Mouse (Mus musculus) T-helper 17 cell (primary cell): ENCODE results near the gene Ptprcap.

Experiments
- in situ Hi-C, 2 experiments: fragments of 300-600 bp; cut with MboI, MseI; formaldehyde crosslinking; loops; 1 replicate in 1 of 2; 2 replicates in 1 of 2; pipeline ENCODE4 v1.15.1; 2025; ENCODE audit warnings: high pct_unique_total_duplicates in 2 of 2

Gene Ptprcap

DNA sequence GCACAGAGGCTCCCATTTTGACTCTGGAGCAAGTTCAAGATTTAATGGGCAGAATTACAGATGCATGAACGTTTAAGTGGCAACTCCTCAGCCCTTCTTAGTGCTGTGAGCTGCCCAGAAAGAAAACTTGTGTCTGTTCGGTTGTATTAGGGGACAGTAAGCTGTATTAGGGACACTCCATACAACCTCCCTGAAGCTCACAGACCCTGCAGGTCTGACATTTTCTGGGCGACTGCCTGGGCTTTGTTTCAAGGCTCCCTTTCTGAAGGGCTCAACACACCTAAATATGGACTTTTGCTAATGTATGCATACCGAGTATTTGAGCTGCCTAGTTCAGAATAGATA lies 10.1 kb downstream of the Ptprcap start:
- in situ Hi-C loops: no loop called here

DNA sequence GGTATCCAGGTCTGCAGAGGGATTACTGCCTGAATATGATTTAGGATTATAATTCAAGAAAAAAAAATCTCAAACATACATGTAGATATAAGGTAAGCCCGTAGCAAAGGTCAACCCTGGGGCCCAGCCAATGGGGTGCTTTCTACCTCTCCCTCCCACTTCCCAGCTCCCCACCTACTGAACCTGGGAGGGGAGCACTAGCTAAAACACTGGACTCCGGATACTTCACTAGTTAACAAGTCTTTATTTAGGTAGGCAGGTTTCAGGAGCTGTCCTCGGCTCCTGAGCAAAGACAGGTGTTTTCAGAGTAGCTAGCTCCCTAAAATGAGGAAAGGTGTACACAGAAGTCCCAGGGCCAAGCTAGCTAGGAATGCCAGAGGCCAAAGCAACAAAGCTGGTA lies 10.7 kb downstream of the Ptprcap start:
- in situ Hi-C loops: no loop called here

DNA sequence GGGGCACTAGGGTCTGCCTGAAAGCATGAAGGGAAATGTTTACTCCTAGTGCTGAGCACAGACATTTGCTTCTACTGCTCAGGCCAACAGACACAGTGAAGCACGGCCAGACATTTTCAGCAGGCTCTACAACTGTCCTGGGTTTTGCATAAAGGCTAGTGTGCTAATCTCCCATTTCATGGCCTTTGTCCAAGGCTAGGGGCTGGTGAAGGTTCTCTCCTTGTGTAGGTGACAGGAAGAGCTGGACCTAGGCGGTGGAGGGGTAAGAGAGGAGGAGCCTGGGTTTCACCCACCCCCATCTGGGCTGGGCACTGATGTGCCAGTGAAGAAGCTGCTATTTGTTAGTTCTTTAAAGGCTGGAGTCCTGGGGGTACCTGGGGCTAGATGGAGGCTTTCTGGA lies 11.3 kb downstream of the Ptprcap start:
- in situ Hi-C loops: no loop called here

DNA sequence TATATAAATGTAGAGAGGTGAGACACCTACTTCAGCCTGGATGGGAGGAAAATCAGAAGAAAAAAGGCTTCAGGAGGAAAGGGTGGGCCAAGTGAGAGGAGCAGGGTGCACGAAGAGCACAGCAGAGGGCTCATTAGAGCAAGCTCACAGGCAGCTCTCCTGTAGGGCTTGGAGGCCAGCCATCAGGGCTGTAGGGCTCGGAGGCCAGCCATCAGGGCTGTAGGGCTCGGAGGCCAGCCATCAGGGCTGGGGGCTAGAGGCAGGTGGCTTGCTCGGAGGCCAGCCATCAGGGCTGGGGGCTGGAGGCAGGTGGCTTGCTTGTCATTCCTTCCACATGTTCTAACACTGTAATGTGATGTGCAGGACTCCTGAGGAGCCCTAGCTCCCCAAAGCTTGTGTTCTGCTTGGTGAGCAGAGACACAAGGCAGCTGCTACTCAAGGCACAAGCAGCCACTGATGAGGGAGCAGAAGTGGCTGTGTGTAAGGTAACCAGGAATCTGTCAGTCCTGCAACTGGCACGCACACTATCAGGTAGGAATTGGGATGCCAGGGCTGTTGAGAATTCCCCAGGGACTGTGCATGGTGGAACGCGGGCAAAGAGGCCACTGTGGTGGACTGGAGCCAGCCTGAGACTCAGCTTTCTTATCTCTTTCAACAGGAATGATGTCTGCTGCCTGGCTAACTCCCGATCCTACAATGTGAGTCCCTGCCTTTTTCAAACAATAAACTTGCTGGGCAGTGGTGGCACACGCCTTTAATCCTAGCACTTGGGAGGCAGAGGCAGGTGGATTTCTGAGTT lies 13.5 kb downstream of the Ptprcap start:
- in situ Hi-C loops: no loop called here

DNA sequence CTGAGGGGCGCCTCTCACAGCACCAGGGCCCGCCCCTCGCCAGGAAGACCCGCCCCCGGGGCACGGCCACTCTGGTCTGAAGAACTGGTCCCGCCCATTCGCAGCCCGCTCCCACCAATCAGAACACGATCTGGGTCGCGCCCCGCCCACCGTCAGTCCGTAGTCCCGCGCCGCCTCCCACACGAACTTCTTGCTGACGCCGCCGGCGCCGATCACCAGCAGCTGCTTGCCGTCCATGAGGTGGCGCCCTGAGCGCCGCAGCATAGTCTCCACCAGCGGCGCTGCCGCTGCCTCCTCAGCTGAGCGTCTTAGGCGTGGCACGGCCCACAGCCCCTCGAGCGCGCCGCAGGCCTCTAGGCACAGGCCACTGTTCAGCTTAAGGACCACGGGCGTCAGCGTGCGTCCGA lies 16.0 kb downstream of the Ptprcap start:
- in situ Hi-C loops: no loop called here

DNA sequence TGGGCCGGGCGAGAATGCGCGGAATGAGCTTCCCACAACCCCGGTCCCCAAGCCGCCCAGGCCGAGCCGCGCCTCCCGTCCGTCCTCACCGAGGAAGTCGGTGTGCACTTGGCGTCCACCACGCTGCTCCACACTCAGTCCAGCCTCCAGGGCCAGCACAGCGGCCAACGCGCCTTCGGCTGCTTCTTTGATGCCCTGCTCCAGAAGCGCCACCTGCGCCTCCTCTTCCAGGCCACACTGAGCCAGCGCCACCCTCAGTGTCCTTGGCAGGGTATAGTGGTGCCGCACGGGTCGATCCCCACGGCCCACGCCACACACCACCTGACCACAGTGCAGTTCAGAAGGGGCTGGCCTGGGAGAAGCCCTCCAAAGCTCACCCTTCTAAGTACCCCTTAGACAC lies 16.4 kb downstream of the Ptprcap start:
- in situ Hi-C loops: no loop called here

DNA sequence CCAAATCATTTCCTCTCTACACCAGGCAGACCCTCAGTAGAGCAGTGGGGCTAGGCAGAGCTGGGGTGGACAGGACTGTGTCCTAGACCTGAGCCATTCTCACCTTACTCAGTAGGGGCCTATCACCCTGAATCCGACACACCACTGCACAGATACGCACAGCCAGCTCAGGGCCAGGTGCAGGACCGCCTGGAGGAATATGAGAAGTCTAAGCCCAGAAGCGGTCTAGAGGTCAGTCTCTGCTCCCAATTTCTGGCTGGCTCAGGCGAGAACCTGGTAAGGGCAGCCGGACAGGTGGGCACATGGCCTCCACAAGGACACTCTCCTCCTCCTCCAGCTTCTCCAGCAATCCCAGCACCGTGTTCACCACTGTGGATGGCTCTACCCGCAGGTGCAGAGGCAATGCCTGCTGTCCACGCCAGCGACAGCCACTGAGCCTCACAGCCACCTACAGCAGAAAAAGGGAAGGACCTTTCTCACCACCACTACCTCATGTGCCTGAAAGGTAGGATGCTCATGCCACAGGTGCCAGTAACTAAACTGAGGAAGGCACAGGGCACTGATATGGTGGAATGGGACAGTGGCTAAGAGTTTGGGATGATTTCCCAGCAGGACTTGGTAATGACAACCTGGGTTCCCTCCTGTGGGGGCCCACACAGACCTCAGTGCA lies 17.5 kb downstream of the Ptprcap start:
- in situ Hi-C loops: no loop called here

DNA sequence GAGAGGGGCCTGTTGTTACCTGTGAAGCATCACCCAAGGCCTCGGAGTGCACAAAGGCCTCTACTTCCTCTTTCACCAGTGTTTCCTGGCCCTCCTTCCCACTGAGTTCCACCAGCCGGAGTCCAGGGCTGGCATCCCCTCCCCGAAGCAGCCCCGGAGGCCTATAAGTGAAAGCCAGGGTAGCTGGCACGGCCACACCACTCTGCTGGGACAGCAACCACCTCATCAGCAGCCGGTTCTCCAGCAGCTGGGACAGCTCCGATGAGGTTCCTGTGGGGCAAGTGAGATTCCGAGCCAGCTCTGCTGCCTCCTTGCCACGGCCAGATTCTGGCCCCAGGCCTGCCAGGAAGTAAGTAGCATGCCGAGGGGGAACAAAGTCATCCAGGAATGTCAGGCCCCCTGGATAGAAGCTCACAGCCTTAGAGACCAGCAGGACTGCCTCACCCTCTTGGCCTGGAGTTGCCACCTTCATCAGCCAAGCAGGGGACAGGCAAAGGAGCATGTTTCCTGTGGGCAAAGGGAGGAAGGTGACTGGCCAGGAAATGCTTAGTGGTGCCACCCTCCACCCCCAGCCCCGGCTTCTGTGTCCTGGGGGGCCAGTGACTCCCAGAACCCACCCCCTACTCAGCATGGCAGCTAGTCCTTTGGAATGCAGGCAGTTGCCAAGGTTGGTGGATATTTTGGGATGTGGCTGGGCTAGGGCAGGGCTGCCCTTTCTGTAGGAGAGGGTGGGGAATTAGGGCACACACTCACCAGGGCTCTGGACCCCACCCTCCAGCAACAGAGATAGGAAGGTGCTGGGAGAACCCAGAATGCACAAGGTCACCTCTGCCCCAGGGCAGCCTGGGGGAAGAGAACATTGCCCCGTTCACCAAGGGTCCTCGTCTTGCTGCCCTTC lies 18.2 kb downstream of the Ptprcap start:
- in situ Hi-C loops: no loop called here

DNA sequence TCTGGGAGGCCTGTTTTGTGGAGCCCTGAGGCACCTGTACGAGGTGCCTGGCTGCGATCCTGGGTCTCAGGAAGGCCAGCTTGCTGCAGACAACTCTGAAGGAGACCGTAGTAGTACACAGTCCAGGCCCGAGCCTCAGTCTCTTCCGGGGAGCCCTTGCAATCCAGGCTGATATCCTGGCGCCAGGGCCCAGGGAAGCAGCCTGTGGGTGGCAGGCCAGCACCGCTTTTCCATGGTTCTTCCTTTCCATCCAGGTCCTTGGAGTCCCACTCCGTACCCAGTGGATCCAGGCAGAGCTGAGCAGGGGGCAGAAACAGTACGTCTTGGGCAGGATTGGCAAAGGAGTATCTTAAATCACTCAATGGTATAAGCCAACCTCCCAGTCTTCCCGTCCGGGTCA lies 19.5 kb downstream of the Ptprcap start:
- in situ Hi-C loops: no loop called here

DNA sequence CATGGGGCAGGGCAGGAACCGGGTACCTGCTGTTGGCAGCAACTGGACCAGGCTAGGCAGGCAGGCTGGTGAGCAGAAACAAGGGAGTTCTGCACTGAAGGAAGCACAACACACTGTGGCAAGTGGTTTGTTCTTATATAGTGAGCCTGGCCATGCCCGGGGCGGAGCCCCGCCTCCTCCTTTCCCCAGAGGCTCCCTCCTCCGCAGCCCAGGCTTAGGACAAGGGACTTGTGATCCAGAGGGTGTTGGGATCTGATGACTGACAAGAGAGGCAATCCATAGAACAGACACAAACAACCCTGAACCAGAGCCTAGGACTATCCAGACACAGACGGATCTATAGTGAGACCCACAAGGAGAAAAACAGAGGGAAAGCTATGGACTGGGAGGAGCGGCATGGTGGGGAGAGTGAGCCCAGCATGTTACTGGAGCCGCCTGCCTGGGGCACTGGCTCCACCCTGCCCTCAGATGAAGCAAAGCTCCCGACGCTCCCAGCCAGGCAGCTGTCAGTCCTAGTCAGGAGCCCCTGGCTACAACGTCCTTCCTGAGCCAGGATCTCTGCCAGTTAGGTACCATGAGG lies 22.1 kb downstream of the Ptprcap start, which contains the start of gene Carns1:
Carns1 (minus strand) TSS at position 112 of the 580 bp plus-strand sequence.
- in situ Hi-C loops: no loop called here

DNA sequence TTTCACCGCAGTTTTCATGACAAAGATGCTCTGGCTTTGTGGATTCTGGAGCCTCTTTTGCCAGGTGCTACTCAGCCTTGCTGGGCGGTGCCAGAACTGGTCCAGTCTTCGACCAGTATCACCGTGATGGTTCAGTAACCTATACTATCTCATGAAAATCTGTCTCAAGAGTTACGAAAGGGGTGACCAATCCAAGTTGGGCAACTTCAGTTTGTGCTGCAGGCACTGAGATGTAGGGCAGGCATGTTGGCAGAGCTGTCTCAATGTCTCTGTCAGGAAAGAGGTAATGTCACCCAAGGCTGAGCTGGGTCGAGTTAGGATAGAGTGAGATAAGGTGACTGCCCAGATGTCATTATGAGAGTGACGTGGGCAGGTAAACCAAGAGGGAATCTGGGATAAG lies 27.0 kb downstream of the Ptprcap start:
- in situ Hi-C loops: loop anchor here in 1 of 2 experiments (10.0 kb wide), 1 partner anchor 606 kb away; the partner anchor contains the start of gene Ppp6r3

DNA sequence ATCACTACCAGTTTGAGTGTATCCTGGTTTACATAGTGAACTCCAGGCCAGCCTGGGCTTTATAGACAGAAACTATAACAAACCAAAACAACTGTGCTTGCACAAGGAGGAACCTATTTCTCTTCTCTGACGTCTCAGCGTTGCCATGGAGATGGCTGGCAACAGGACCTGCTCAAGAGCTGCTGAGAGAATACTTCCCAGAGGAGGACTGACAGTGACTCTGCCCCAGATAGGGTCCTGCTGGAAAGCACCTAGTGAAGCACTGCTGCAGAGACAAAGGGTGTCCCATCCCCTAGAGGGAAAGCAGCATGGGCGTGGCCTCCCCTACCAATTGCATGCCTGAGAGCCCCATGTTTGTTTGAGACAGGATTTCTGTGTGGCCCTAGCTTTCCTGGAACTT lies 28.5 kb downstream of the Ptprcap start:
- in situ Hi-C loops: loop anchor here in 1 of 2 experiments (10.0 kb wide), 1 partner anchor 607 kb away; the partner anchor contains the start of gene Ppp6r3

DNA sequence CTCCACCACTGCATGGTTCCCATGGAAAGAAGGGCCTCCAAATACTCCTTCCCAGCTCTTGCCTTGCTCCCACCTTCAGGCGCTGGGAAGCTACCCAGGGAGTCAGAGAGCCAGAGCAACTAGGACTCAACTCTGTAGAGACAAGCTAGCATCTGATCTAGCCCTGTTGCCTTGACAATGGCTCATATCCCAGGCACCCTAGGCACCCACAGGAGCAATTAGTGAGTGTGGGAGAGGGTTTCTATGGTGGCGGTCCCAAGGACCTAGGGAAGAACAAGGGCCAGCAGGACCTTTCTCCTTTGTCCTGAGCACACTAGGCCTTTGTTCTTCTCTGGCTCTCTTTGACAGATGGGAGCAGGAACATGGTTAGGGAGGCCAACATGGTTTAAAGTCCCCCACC lies 30.3 kb downstream of the Ptprcap start:
- in situ Hi-C loops: loop anchor here in 1 of 2 experiments (10.0 kb wide), 1 partner anchor 609 kb away; the partner anchor contains the start of gene Ppp6r3

DNA sequence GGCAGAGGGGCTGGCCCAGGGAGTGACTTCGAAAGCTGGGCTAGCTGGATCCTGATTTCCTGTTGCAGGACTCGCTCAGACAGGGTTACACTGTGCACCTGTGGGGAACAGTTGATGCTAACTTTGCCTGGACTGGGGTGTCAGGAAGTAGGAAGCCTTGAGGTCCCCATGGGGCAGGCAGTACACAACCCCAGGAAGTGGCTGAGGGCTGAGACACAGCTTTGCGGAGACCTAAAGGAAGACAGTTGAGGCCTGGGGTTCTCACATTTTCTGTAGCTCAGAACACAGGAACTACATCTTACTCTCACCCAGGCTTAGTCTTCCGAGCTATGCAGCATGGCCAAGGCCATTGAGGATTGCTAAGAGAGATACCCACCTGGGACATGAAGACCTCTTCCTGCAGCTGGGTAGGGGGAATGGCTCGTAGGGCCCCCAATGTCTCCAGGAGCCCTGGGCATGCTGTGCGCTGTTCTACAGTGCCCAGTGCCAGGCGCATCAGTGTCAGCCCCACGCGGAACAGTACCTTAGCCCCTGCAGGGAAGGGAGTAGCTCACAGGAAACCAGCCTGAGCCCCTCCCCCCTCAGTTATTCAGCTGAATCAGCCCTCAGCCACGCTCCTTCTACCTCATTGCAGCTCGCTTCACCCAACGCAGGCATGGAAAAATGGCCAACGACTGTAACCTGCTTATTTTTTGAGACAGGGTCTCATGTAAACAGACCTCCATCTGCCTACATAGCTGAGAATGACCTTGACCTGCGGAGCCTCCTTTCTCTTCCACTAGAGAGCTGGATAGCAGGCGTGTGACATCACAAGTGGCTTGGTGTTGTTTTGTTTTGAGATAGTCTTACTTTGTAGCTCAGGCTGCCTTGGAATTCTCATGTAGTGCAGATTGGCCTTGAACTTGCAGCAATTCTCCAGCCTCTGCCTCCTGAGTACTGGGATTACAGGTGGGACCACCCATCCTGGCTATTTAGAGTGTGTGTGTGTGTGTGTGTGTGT lies 31.9 kb downstream of the Ptprcap start:
- in situ Hi-C loops: loop anchor here in 1 of 2 experiments (10.0 kb wide), 1 partner anchor 610 kb away; the partner anchor contains the start of gene Ppp6r3

DNA sequence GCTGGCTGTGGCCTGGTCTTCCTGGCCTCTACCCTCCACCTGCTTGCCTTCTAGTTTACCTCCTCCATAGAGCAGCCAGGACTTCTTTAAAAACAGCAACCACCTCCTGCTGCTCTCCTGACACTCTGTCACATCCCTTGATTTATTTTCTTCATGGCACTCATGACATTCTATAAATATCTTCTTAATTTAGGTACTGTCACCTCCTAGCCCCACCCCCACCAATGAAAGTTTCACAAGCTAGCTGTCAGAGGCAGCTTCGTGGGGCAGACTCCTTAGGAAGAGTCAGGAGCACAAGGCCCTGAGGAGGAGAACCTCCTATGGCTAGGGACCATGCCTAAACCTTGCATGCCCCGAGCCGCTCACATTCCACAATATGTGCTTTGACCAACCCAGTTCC lies 33.9 kb downstream of the Ptprcap start:
- in situ Hi-C loops: loop anchor here in 1 of 2 experiments (10.0 kb wide), 1 partner anchor 613 kb away; the partner anchor contains the start of gene Ppp6r3

DNA sequence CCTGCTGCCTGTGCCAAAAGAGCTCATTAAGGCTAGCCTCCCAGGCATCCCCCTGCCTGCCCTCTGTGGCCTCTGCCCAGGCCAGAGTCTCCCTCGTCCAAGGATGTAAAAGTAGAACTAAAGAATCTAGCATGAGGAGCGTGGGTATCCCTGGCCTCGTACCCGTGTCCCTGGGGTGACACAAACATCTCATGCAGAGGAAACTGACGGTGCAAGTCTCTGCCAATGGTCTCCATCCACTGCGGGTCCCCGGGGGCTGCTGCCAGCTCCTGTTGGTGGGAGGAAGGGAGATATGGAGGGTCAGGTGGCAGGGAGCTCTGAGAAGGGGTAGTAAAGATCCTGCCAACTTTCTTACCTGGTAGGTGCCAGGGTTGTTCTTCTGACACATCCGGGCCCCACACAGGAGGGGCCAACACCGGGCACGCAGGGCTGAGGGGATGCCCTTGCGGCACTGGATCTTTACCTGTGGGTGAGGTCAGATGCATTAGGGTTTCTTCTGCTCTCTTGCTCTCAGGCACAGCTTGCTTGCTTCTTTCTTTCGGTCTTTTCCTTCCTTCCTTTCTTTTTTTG lies 35.7 kb downstream of the Ptprcap start:
- in situ Hi-C loops: loop anchor here in 1 of 2 experiments (10.0 kb wide), 1 partner anchor 614 kb away; the partner anchor contains the start of gene Ppp6r3

DNA sequence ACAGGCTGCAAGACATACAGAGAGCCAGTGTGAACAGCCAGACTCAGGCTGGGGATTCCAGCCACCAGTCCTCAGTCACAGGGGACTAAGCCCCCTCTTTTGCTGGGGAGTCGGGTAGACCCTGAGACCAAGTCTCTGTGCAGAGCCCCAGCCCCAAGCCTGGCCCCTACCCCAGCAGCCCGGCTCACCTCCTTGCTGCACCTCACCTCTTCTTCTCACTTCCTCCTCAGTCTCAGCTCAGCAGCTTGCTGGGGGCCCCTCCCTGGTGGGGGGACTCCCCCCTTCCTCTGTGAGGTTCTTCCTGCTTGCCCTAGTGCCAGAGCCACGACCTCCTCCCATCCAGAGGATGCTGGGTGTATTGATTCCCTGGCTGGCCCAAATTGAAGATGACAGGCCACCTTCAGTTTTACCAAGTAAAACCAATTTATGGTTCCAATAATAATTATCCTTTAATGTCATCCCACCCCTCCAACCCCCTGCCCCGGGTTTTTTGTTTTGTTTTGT lies 37.5 kb downstream of the Ptprcap start, which contains the start of gene Tbc1d10c:
Tbc1d10c (minus strand) TSS at position 454 of the 504 bp plus-strand sequence.
- in situ Hi-C loops: no loop called here

DNA sequence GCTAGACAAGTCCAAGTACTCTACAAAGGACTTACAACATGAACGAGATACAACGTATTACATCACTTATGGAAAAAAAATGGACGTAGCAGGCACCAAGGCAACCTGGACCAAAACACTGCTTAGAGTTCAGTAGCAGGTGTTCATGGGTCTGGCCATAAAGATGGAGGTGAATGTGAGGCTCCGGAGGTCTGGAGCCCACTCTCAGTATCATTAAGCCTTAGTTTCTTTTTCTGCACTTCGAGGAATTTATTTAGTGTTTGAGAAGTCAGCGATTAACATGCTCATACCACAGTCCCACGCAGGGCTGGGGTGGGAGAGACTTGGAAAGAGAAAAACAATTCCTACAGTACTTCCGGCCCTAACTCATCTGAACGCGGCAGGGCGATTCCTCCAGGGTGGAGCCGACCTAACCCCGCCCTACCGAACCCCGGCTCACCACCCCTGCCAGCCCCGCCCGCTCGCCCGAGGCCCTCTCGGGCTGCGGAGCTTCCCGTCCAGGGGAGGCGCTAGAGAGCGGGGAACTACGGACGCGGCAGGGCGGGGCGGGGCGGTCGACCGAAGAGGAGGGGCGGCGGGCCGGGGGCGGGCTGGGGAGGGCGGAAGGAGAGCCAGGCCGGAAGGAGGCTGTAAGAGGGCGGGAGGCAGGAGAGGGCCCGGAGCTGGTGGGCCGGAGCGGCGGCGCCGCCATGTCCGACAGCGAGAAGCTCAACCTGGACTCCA lies 38.3 kb downstream of the Ptprcap start, which contains the start of gene Ppp1ca:
Ppp1ca (plus strand) TSS at position 538 of the 723 bp plus-strand sequence.
- in situ Hi-C loops: no loop called here
